Mouse (Mus musculus) T-helper 2 cell (primary cell): Measurements from ENCODE around the gene Spib.

Source experiments
- in situ Hi-C: fragments of 300-600 bp; cut with MboI, MseI; formaldehyde crosslinking; loops from one replicate; pipeline ENCODE4 v1.15.1; 2025; ENCODE audit warnings: high pct_unique_total_duplicates

Gene Spib

GRCm38 (mm10) chr7:44527483-44528398 lies 4.1 kb downstream of the Spib start:
- in situ Hi-C loops, result no loop called here

DNA sequence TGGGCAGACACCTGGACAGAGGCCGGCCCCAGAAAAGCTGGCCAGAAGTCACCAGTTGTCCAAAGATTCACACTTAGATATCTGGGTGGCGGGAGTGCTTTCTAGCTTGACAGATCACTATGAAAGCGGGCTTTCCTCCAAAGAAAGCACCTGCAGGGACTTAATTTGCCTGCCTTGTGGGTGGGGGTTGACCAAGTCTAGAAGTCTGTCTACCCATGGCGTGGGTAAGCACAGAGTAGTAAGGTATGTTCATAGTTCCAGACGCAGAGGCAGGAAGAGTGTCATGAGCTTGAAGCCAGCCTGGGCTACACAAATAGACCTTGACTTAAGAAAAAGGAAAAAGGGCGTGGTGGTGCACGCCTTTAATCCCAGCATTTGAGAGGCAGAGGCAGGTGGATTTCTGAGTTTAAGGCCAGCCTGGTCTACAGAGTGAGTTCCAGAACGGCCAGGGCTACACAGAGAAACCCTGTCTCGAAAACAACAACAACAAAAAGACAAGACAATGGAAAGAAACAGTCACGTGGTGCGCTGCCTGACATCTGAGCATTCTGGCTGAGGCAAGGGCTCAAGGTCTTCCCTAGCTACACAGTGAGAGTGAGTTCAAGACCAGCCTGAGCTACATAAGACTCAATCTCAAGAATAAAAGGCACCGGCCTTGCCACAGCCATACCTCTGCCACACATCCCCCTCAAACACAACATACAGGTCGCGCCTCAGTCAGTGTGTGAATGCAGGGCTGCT lies 5.3 kb downstream of the Spib start:
- in situ Hi-C loops, result no loop called here

GRCm38 (mm10) chr7:44525126-44525832 lies 6.6 kb downstream of the Spib start:
- in situ Hi-C loops, result no loop called here

- in situ Hi-C loops, result no loop called here
Measured at GRCm38 (mm10) chr7:44524502-44524901, 7.4 kb downstream of the Spib start, which contains the start of gene Mybpc2. Gene Mybpc2 (minus strand): TSS chr7:44524656.

DNA sequence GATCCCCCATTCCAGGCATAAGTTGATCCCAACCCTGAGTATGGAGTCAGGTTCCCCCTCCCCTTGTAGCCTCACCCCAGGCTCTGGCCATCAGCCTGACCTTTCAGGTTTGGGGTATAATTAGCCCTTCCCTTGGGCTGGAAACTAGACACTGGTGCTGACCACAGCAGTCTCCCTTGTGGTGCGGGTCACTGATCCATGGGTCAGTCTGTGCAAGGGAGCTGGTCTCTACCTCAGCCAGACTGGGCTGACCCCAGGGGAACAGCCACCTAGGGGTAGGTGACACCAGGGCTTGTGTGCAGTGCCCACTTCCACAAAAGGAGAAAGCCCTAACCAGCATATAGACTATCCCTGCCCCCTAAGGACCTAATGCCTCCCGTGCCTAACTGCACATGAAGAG lies 8.8 kb downstream of the Spib start:
- in situ Hi-C loops, result no loop called here

DNA sequence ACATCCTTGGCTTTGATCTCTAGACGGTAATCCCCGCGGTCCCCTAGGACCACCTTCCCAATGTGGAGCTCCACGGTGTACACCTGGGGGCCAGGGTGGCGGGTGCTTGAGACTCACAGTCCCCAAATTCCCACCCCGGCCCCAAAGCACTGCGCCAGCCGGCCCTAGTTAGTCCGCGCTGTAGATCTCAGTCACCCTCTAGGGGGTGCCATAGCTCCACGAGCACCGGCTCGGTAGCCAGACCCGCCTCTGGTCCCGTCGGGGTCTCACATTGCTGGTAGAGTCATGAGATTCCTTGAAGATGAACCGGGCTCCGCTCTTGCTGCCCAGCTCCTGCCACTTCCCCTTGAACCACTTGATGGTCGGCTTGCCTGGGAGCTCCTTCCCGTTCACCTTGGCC lies 10.2 kb downstream of the Spib start:
- in situ Hi-C loops, result no loop called here

GRCm38 (mm10) chr7:44520990-44521389 lies 10.9 kb downstream of the Spib start:
- in situ Hi-C loops, result no loop called here

GRCm38 (mm10) chr7:44519240-44519913 lies 12.5 kb downstream of the Spib start:
- in situ Hi-C loops, result no loop called here

- in situ Hi-C loops, result no loop called here
Measured at GRCm38 (mm10) chr7:44507491-44507890, 24.4 kb downstream of the Spib start.

- in situ Hi-C loops, result loop anchor here (5.0 kb wide), 1 partner anchor 34 kb away; the partner anchor contains the start of genes Aspdh and Josd2
Measured at GRCm38 (mm10) chr7:44501563-44502115, 30.2 kb downstream of the Spib start.

DNA sequence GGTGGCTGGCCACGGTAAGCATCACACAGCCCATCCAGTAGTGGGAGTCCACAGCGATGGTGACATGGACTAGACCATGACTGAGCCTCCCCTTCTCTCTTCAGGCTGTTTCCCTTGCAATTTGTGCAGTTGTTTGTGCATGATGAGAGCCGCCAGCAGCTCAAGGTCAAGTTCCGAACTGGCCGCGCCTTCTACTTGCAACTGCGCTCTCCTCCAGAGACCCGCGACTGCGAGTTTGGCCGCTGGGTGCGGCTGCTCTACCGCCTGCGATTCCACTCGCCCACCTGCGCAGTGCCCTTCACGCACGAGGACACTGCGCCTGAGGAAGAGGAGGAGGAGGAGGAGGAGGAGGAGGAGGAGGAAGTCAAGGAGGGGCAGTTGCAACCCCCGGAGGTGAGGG lies 31.8 kb downstream of the Spib start:
- in situ Hi-C loops, result loop anchor here (5.0 kb wide), 1 partner anchor 33 kb away; the partner anchor contains the start of genes Aspdh and Josd2

DNA sequence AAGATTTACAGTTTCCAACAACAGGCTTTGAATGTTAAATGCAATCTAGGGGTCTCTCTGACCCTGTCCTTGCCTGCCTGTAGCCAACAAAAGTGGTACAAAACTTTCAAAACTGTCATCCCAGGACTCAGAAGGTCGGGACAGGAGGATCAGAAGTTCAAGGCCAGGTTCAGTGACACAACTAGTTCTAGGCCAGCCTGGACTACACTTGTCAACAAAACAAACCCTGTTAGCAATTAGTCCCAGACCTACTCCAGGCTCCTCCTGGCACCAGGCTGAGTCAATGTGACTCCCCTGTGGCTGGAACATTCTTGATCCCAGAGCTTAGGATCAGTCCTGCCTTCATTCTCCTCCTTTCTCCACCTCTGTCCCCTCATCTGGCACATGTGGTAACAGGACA lies 32.9 kb downstream of the Spib start:
- in situ Hi-C loops, result loop anchor here (5.0 to 10.0 kb wide), 2 partner anchors 53 to 824 kb away; partner anchors contain the start of genes Ctu1 and Nr1h2

- in situ Hi-C loops, result loop anchor here (5.0 to 10.0 kb wide), 2 partner anchors 55 to 823 kb away; partner anchors contain the start of genes Ctu1 and Nr1h2
Measured at GRCm38 (mm10) chr7:44497361-44498055, 34.4 kb downstream of the Spib start.

GRCm38 (mm10) chr7:44496771-44497109 lies 35.1 kb downstream of the Spib start:
- in situ Hi-C loops, result loop anchor here (5.0 to 10.0 kb wide), 2 partner anchors 56 to 822 kb away; partner anchors contain the start of genes Ctu1 and Nr1h2

GRCm38 (mm10) chr7:44495992-44496770 lies 35.7 kb downstream of the Spib start, which contains the start of the genes Emc10 and Fam71e1:
Gene Emc10 (minus strand): TSS chr7:44496529.
Gene Fam71e1 (plus strand): TSS chr7:44496581.
- in situ Hi-C loops, result loop anchor here (5.0 to 10.0 kb wide), 2 partner anchors 56 to 821 kb away; partner anchors contain the start of genes Ctu1 and Nr1h2

DNA sequence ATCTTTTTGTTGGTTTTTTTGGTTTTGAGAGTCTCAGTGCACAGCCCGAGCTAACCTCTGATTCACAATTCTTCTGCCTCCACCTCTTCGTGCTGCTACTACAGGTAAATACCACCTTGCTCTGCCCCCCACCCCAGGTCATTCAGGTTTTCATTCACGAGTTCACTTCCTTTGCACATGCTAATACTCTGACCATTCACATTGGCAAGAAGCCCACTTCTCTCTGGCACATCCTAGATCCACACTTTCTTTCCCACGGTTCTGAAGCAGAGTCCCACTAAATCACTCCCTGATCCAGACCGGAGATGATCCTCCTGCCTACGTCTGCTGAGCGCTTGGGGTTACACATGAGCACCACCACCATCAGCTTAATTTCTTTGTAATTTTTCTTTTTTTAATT lies 36.8 kb downstream of the Spib start:
- in situ Hi-C loops, result loop anchor here (5.0 to 10.0 kb wide), 2 partner anchors 57 to 820 kb away; partner anchors contain the start of genes Ctu1 and Nr1h2

DNA sequence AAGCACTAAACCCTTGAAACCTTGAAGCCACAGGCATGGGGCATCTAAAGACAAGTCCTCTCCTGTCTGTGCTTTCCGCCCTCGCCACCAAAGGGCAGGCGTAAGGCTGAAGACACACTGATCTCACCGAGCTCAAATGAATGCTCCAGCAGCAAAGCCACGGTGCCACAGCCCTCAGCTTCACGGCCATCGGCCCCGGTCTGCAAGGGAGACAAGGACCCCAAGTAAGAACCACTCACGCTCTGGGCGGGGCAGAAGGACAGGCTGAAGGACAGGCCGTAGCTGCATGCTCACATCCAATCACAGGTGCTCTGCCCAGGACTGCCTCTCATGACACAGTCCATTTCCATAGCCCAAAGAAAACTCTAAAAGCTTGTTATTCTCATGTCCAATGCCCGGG lies 37.2 kb downstream of the Spib start:
- in situ Hi-C loops, result loop anchor here (5.0 to 10.0 kb wide), 2 partner anchors 58 to 820 kb away; partner anchors contain the start of genes Ctu1 and Nr1h2

GRCm38 (mm10) chr7:44492166-44492826 lies 39.6 kb downstream of the Spib start:
- in situ Hi-C loops, result loop anchor here (10.0 kb wide), 1 partner anchor 817 kb away; the partner anchor contains the start of gene Ctu1
